Mouse (Mus musculus) neural tube, embryonic 14.5 days (tissue): ENCODE results near the gene Iqgap2. TPM values are rescaled to one million over a fixed set of nuclear protein-coding genes. Genes with fewer than 3 reads are reported as not detected.

ENCODE experiments used
- ATAC-seq: fragments of 200-750 bp; cut with Nextera tagmentation; 2 replicates; pipeline ENCODE4 v1.8.0; 2017; ENCODE audit warnings: low read depth, mild to moderate bottlenecking, moderate TSS enrichment, moderate library complexity
- H3K27ac ChIP-seq: fragments of 300-500 bp; sonication (generic); 2 replicates; pipeline ENCODE4 v1.5.1; 2014; ENCODE audit warnings: low read depth, mild to moderate bottlenecking, control low read depth, low read length, moderate library complexity, mixed read lengths
- H3K27me3 ChIP-seq: fragments of 300-500 bp; sonication (generic); 2 replicates; pipeline ENCODE4 v1.6.1; 2014; ENCODE audit warnings: low read length; ENCODE audit not compliant: control insufficient read depth, insufficient read depth
- H3K36me3 ChIP-seq: fragments of 300-500 bp; sonication (generic); 2 replicates; pipeline ENCODE4 v1.6.1; 2014; ENCODE audit warnings: low read length, mixed read lengths; ENCODE audit not compliant: control insufficient read depth, insufficient read depth
- H3K4me1 ChIP-seq: fragments of 300-500 bp; sonication (generic); 2 replicates; pipeline ENCODE4 v1.6.1; 2014; ENCODE audit warnings: low read length; ENCODE audit not compliant: control insufficient read depth, insufficient read depth
- H3K4me2 ChIP-seq: fragments of 300-500 bp; sonication (generic); 2 replicates; pipeline ENCODE4 v1.6.1; 2014; ENCODE audit warnings: mild to moderate bottlenecking, low read depth, low read length, control low read depth
- H3K4me3 ChIP-seq: fragments of 300-500 bp; sonication (generic); 2 replicates; pipeline ENCODE4 v1.5.1; 2014; ENCODE audit warnings: low read depth, low read length, control low read depth, mixed read lengths
- H3K9ac ChIP-seq: fragments of 300-500 bp; sonication (generic); replicated peaks from 2 replicates; pipeline ENCODE4 v1.6.1; 2014; ENCODE audit warnings: low read depth, mild to moderate bottlenecking, control low read depth, low read length, mixed read lengths
- H3K9me3 ChIP-seq: fragments of 300-500 bp; sonication (generic); 2 replicates; pipeline ENCODE4 v1.6.1; 2016; ENCODE audit warnings: low read length; ENCODE audit not compliant: control insufficient read depth
- WGBS: fragments of 180-500 bp; shearing (Covaris S2); extraction: QIAGEN DNeasy Blood & Tissue Kit; methylation state at CpG from one replicate; pipeline ENCODE4 v1.1.7; 2014; 5-methylcytosine and 5-hydroxymethylcytosine counted together
- polyA plus RNA-seq: library from polyadenylated mRNA; unstranded; fragments of >200 nt; fragmentation: Nextera tagmentation; extraction: Ambion mirVana; gene quantifications from 2 replicates; pipeline ENCODE4 v1.2.1, GENCODE M21; 2014

The Iqgap2 gene
- polyA plus RNA-seq, 1 experiment from 2014 or later = 2.0 TPM

- Histone ChIP-seq H3K4me2 (no peak overlapping the region), H3K27me3 (no peaks in the 10 kb centered on the region), H3K9ac (no peak overlapping the region), H3K9me3 (no peaks in the 10 kb centered on the region), H3K36me3 (no peaks in the 10 kb centered on the region), H3K4me3 (no peak overlapping the region), H3K27ac (no peak overlapping the region), H3K4me1 (no peaks in the 10 kb centered on the region)
- 86% methylated on average over 2 of the region's 2 CpGs for WGBS
- ATAC-seq = no peak
Measured at GRCm38 (mm10) chr13:95630747-95631146, 261.0 kb downstream of the Iqgap2 start.

GRCm38 (mm10) chr13:95629751-95630150 lies 262.0 kb downstream of the Iqgap2 start:
- Histone ChIP-seq H3K4me3 (no peak overlapping the region), H3K27ac (no peak overlapping the region), H3K4me2 (no peak overlapping the region), H3K9me3 (no peaks in the 10 kb centered on the region), H3K36me3 (no peaks in the 10 kb centered on the region), H3K27me3 (no peaks in the 10 kb centered on the region), H3K4me1 (no peaks in the 10 kb centered on the region), H3K9ac (no peak overlapping the region)
- ATAC-seq = no peak
- WGBS = 91% methylated on average over 10 of the region's 10 CpGs

DNA sequence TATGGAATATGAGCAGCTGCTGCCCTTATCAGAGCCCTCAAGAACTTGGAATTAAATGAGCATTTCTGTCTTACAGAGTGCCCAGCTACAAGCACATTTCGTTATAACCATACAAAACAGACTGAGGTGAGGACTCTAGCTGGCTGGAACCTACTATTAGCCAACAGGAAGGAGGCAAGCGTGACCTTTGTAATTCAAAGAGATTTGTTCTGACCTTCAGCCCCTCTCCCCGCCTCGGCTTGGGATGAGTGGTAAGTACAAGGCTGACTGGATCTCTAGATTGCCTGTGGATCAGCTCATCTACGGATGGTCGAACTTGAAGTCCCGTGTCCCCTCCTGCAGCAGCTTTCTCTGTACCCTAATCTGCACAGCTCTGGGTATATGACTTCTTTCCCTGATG lies 265.0 kb downstream of the Iqgap2 start:
- WGBS = 76% methylated on average over 7 of the region's 7 CpGs
- no peaks in the 10 kb centered on the region for H3K36me3 ChIP-seq
- no peaks in the 10 kb centered on the region for H3K9me3 ChIP-seq
- no peak overlapping the region for H3K9ac ChIP-seq
- H3K4me3 ChIP-seq = no peak overlapping the region
- no peak overlapping the region for H3K27ac ChIP-seq
- H3K4me1 ChIP-seq = no peaks in the 10 kb centered on the region
- H3K4me2 ChIP-seq = no peak overlapping the region
- H3K27me3 ChIP-seq = no peaks in the 10 kb centered on the region
- no peak for ATAC-seq

- Histone ChIP-seq H3K27ac (no peak overlapping the region), H3K4me3 (no peak overlapping the region), H3K4me1 (no peaks in the 10 kb centered on the region), H3K9me3 (no peaks in the 10 kb centered on the region), H3K4me2 (no peak overlapping the region), H3K27me3 (no peaks in the 10 kb centered on the region), H3K36me3 (no peaks in the 10 kb centered on the region), H3K9ac (no peak overlapping the region)
- 51% methylated on average over 3 of the region's 3 CpGs for WGBS
- no peak for ATAC-seq
Measured at GRCm38 (mm10) chr13:95623042-95623441, 268.7 kb downstream of the Iqgap2 start.

DNA sequence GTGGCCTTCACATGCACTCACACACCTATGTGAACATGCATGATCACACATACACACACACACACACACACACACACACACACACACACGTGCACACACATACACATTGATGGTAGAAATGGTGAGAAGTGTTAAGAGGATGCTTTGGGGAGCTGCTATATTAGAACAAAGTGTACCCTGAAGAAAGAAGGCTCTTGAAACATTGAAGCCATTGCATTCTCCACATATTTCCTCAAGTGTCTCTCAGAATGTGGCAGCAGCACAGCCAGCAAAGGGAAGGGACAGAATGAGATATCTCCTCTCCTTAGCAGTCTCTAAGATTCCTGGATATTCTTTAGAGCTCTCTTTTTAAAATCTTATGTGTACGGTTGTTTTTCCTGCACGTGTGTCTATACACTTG lies 270.2 kb downstream of the Iqgap2 start:
- whole genome bisulfite sequencing = 87% methylated on average over 3 of the region's 3 CpGs
- no peaks in the 10 kb centered on the region for H3K36me3 ChIP-seq
- ATAC-seq = no peak

DNA sequence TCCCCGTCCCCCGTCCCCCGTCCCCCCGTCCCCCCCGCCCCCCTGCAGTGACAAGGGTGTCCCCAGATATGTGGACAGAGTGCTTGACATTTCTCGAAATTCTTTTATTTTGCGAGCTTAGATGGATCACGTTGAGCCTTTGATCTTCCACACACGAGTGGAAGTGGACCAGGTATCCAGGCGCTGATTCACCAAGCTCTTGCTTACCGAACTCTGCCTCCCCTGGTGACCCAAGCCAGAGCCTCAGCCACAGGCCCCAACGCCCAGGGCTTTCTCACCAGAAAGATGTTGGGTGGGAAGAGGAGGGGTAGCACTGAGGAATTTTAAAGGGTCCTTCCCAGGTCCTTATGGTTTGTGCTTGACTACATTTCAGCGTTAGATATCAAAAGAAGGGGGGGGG lies 272.9 kb downstream of the Iqgap2 start:
- WGBS = 5% methylated on average over 13 of the region's 13 CpGs
- Histone ChIP-seq H3K4me2 (peak overlapping the region; percentile 84), H3K27ac (no peak overlapping the region; the same call in 1 of the 2 replicates), H3K27me3 (no peaks in the 10 kb centered on the region), H3K9ac (peak overlapping the region; percentile 82; the same call in 1 of the 2 replicates), H3K9me3 (no peaks in the 10 kb centered on the region), H3K36me3 (no peaks in the 10 kb centered on the region), H3K4me3 (peak overlapping the region; percentile 85), H3K4me1 (peaks cover 16% of the 10 kb centered on the region; the same call in 1 of the 2 replicates)
- ATAC-seq = peak; percentile 13; the same call in 1 of the 2 replicates

More for the DNA sequence above, 270.2 kb downstream of the Iqgap2 start:
- H3K4me3 ChIP-seq = no peak overlapping the region
- H3K4me2 ChIP-seq = no peak overlapping the region
- no peaks in the 10 kb centered on the region for H3K27me3 ChIP-seq
- no peak overlapping the region for H3K9ac ChIP-seq
- peaks cover 4% of the 10 kb centered on the region; the same call in 1 of the 2 replicates for H3K4me1 ChIP-seq
- no peaks in the 10 kb centered on the region for H3K9me3 ChIP-seq
- no peak overlapping the region for H3K27ac ChIP-seq

- WGBS = 0% methylated on average over 41 of the region's 42 CpGs
- peak within 1 kb of the TSS; percentile 82 for H3K9ac ChIP-seq
- H3K4me1 ChIP-seq = peaks cover 16% of the 10 kb centered on the region; the same call in 1 of the 2 replicates
- H3K36me3 ChIP-seq = no peaks in the 10 kb centered on the region
- H3K27ac ChIP-seq = peak within 1 kb of the TSS; percentile 71
- no peaks in the 10 kb centered on the region for H3K27me3 ChIP-seq
- peak; percentile 94 for ATAC-seq
- peak within 1 kb of the TSS; percentile 85 for H3K4me3 ChIP-seq
- H3K4me2 ChIP-seq = peak within 1 kb of the TSS; percentile 84
- H3K9me3 ChIP-seq = no peaks in the 10 kb centered on the region
Measured at GRCm38 (mm10) chr13:95618309-95618712, 273.4 kb downstream of the Iqgap2 start, which contains the start of gene F2r. F2r (minus strand) TSS chr13:95618487.

DNA sequence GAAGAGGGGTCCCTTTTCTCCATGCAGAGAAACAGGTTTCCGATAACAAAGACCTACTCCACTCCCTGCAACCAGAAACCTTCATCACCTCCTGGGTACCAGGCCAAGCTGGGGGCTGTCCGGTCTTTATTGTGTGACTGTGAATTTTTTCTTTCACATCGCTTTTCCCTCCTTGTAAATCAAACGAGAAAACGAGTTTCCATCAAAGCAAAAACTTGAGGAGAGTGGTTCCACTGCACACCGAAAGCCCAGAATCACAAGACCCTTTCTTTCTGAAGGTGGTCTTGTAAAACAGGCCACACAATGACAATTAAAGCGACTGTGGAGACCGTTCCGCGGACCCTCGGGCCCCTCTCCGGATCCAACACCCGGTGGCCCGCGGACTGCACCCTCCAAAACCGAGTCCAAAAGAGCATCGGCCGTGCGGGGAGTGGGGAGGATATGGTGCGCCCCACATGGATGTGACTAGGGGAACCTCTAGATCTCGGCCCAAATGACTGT lies 274.0 kb downstream of the Iqgap2 start:
- H3K27me3 ChIP-seq = no peaks in the 10 kb centered on the region
- WGBS = 0% methylated on average over 21 of the region's 21 CpGs
- H3K4me1 ChIP-seq = peaks cover 16% of the 10 kb centered on the region; the same call in 1 of the 2 replicates
- H3K9ac ChIP-seq = peak overlapping the region; percentile 82
- no peaks in the 10 kb centered on the region for H3K9me3 ChIP-seq
- peak overlapping the region; percentile 84 for H3K4me2 ChIP-seq
- ATAC-seq = peak; percentile 60
- no peaks in the 10 kb centered on the region for H3K36me3 ChIP-seq
- H3K4me3 ChIP-seq = peak overlapping the region; percentile 85
- peak overlapping the region; percentile 71 for H3K27ac ChIP-seq

DNA sequence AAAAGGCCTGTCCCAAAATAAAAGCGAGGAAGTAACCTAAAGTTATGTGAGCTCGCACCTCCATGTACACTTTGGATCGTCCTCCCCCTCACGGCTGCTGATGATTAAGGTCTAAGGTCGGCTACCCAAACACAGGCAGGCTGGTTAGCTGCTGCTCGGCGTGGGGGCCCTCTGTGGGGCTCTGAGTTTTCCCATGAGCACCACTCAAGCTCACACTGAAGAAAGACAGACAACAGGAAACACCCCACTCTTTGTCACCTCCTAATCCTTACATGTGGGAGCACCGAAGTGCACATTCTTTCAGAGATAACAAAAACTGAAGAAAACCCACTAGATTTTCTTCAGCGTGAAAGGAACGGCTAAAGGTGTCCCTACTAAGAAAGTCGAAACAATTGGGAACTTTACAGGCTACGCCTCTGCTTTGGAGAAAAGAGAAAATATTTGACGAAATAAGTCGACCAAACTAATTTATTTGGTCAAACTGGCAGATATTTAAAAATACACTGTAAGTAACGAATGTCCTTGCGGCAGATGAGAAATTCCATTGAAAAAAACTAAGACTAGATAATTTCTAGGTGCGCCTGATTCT lies 274.5 kb downstream of the Iqgap2 start:
- WGBS = 13% methylated on average over 17 of the region's 17 CpGs
- peak overlapping the region; percentile 85 for H3K4me3 ChIP-seq
- no peak for ATAC-seq
- H3K9ac ChIP-seq = peak overlapping the region; percentile 82
- no peak overlapping the region for H3K27ac ChIP-seq
- H3K27me3 ChIP-seq = no peaks in the 10 kb centered on the region
- no peaks in the 10 kb centered on the region for H3K9me3 ChIP-seq
- H3K4me1 ChIP-seq = peaks cover 16% of the 10 kb centered on the region; the same call in 1 of the 2 replicates
- no peaks in the 10 kb centered on the region for H3K36me3 ChIP-seq
- peak overlapping the region; percentile 84 for H3K4me2 ChIP-seq
